Mouse (Mus musculus) CH12.LX (cell line): ENCODE measurements around the gene Cmtr2. TPM values are rescaled to one million over a fixed set of nuclear protein-coding genes. Genes with fewer than 3 reads are reported as not detected.
A peak's percentile ranks its signal among the peaks of the same experiment; 100 is the strongest.

Source experiments
- DNase-seq: peaks from one replicate; pipeline ENCODE4 v3.0.0-alpha.2; 2013; ENCODE audit errors: extremely low read depth
- H3K27ac ChIP-seq: 2 replicates; pipeline ENCODE4 v1.5.1; 2012; ENCODE audit warnings: low read depth, mild to moderate bottlenecking, control low read depth, moderate library complexity; ENCODE audit not compliant: insufficient read depth
- H3K27me3 ChIP-seq: replicated peaks from 2 replicates; pipeline ENCODE3; 2012; ENCODE audit warnings: inconsistent platforms
- H3K36me3 ChIP-seq, 2 experiments: replicated peaks in 1 of 2; 2 replicates each; pipeline versions ENCODE3 to v1.6.1; 2012; ENCODE audit warnings: inconsistent platforms in 1 of 2, low read length in 1 of 2, mild to moderate bottlenecking in 1 of 2, mixed read lengths in 1 of 2, moderate library complexity in 1 of 2; ENCODE audit not compliant: control insufficient read depth in 1 of 2, insufficient read depth in 1 of 2
- H3K4me1 ChIP-seq, 2 experiments: 2 replicates each; pipeline ENCODE4 v1.6.1; 2012; ENCODE audit warnings: inconsistent platforms in 1 of 2, moderate library complexity in 1 of 2; ENCODE audit not compliant: insufficient read depth in 2 of 2, control insufficient read depth in 1 of 2
- H3K4me2 ChIP-seq: 2 replicates; pipeline ENCODE4 v1.6.1; 2012; ENCODE audit warnings: low read depth, mild to moderate bottlenecking, control low read depth; ENCODE audit not compliant: poor library complexity, insufficient read depth, severe bottlenecking
- H3K4me3 ChIP-seq, 3 experiments: fragments of 150-350 bp in 1 of 3; sonication (generic) in 1 of 3; replicated peaks in 1 of 3; 2 replicates each; pipeline versions ENCODE3 to v1.5.1; 2011 to 2012; ENCODE audit warnings: low read depth in 2 of 3, low read length in 2 of 3, mild to moderate bottlenecking in 2 of 3, moderate library complexity in 2 of 3, control low read depth in 1 of 3, improper control_type of control experiment in 1 of 3, inconsistent platforms in 1 of 3, mixed read lengths in 1 of 3; ENCODE audit not compliant: poor library complexity in 1 of 3
- H3K79me2 ChIP-seq: replicated peaks from 2 replicates; pipeline ENCODE4 v1.6.1; 2012; ENCODE audit warnings: mild to moderate bottlenecking, moderate library complexity; ENCODE audit not compliant: control insufficient read depth, poor library complexity, insufficient read depth, severe bottlenecking; ENCODE audit errors: extremely low read depth
- H3K9ac ChIP-seq: 2 replicates; pipeline ENCODE4 v1.6.1; 2012; ENCODE audit warnings: low read depth, mild to moderate bottlenecking, control low read depth, moderate library complexity; ENCODE audit not compliant: insufficient read depth
- H3K9me3 ChIP-seq: replicated peaks from 2 replicates; pipeline ENCODE3; 2012; ENCODE audit warnings: low read length, inconsistent platforms, mixed read lengths
- CHD2 ChIP-seq: IDR thresholded peaks from 2 replicates; pipeline ENCODE4 v1.6.1; 2011; ENCODE audit warnings: low read length, improper control_type of control experiment
- CTCF ChIP-seq, 2 experiments: IDR thresholded peaks in 1 of 2; conservative IDR thresholded peaks in 1 of 2; 2 replicates each; pipeline ENCODE4 v1.5.1; 2011 to 2012; ENCODE audit warnings: low read depth in 2 of 2, low read length in 2 of 2, improper control_type of control experiment in 1 of 2, inconsistent platforms in 1 of 2, mild to moderate bottlenecking in 1 of 2, moderate library complexity in 1 of 2
- E2F4 ChIP-seq: IDR thresholded peaks from 2 replicates; pipeline ENCODE4 v1.6.1; 2011; ENCODE audit warnings: low read depth, low read length, improper control_type of control experiment; ENCODE audit not compliant: insufficient replicate concordance
- EP300 ChIP-seq: IDR thresholded peaks from 2 replicates; pipeline ENCODE4 v1.6.1; 2011; ENCODE audit warnings: low read length, improper control_type of control experiment
- ETS1 ChIP-seq: conservative IDR thresholded peaks from 2 replicates; pipeline ENCODE4 v1.6.1; 2012; ENCODE audit warnings: low read depth, mild to moderate bottlenecking, inconsistent platforms, low read length, improper control_type of control experiment, moderate library complexity
- HCFC1 ChIP-seq: IDR thresholded peaks from 2 replicates; pipeline ENCODE4 v1.6.1; 2012; ENCODE audit warnings: low read depth, mild to moderate bottlenecking, inconsistent platforms, low read length, improper control_type of control experiment
- MAFK ChIP-seq: IDR thresholded peaks from 2 replicates; pipeline ENCODE4 v1.6.1; 2011; ENCODE audit warnings: low read length, improper control_type of control experiment; ENCODE audit not compliant: insufficient replicate concordance
- MAX ChIP-seq: IDR thresholded peaks from 2 replicates; pipeline ENCODE4 v1.6.1; 2011; ENCODE audit warnings: low read length, improper control_type of control experiment
- MEF2A ChIP-seq: IDR thresholded peaks from 2 replicates; pipeline ENCODE4 v1.6.1; 2014; ENCODE audit warnings: low read depth, mild to moderate bottlenecking, inconsistent platforms, low read length, improper control_type of control experiment, borderline replicate concordance
- MXI1 ChIP-seq: IDR thresholded peaks from 2 replicates; pipeline ENCODE4 v1.6.1; 2011; ENCODE audit warnings: mild to moderate bottlenecking, low read depth, low read length, improper control_type of control experiment
- MYC ChIP-seq: IDR thresholded peaks from 2 replicates; pipeline ENCODE4 v1.6.1; 2011; ENCODE audit warnings: low read depth, mild to moderate bottlenecking, improper control_type of control experiment, low read length
- NELFE ChIP-seq: IDR thresholded peaks from 2 replicates; pipeline ENCODE4 v1.6.1; 2011; ENCODE audit warnings: low read depth, low read length, improper control_type of control experiment
- POLR2A ChIP-seq: IDR thresholded peaks from 2 replicates; pipeline ENCODE4 v1.6.1; 2011; ENCODE audit warnings: low read depth, mild to moderate bottlenecking, improper control_type of control experiment, low read length
- POLR2AphosphoS2 ChIP-seq: IDR thresholded peaks from 2 replicates; pipeline ENCODE4 v1.6.1; 2011; ENCODE audit warnings: low read depth, low read length, improper control_type of control experiment
- RAD21 ChIP-seq: IDR thresholded peaks from 2 replicates; pipeline ENCODE4 v1.6.1; 2011; ENCODE audit warnings: low read depth, mild to moderate bottlenecking, low read length, improper control_type of control experiment, moderate library complexity
- SMC3 ChIP-seq: IDR thresholded peaks from 2 replicates; pipeline ENCODE4 v1.6.1; 2011; ENCODE audit warnings: low read depth, low read length, improper control_type of control experiment
- TBP ChIP-seq: conservative IDR thresholded peaks from 2 replicates; pipeline ENCODE4 v1.6.1; 2011; ENCODE audit warnings: low read depth, low read length, improper control_type of control experiment
- UBTF ChIP-seq: IDR thresholded peaks from 2 replicates; pipeline ENCODE4 v1.6.1; 2012; ENCODE audit warnings: low read depth, mild to moderate bottlenecking, inconsistent platforms, low read length, improper control_type of control experiment, moderate library complexity
- ZNF384 ChIP-seq: IDR thresholded peaks from 2 replicates; pipeline ENCODE4 v1.6.1; 2012; ENCODE audit warnings: low read depth, low read length, improper control_type of control experiment, inconsistent platforms
- dilution Hi-C: fragments of 300-500 bp; cut with MboI; formaldehyde crosslinking; loops from 2 replicates; pipeline ENCODE4 v1.14.3; 2020; ENCODE audit warnings: low sequenced_read_pairs; ENCODE audit not compliant: extremely low pct_unique_long_range_greater_than_20kb, extremely low pct_ligation_motif_present
- in situ Hi-C: fragments of 300-500 bp; cut with MboI; formaldehyde crosslinking; loops from 3 replicates; pipeline ENCODE4 v1.14.3; 2019; ENCODE audit warnings: low sequenced_read_pairs, low pct_ligation_motif_present, low pct_unique_long_range_greater_than_20kb, mixed read lengths
- polyA plus RNA-seq: library from polyadenylated mRNA; unstranded; fragments of >175 nt; gene quantifications from 2 replicates; pipeline ENCODE4 v1.2.1, GENCODE M21; 2012; ENCODE audit warnings: low read depth; ENCODE audit not compliant: insufficient read length
- total RNA-seq, 2 experiments: library from RNA; depleted of rRNA; stranded (reverse); fragments of 300-350 nt in 1 of 2; fragments of >200 nt in 1 of 2; gene quantifications; 2 replicates each; pipeline ENCODE4 v1.2.3; 2012 to 2014

Gene Cmtr2
- total and polyA plus RNA-seq, 3 experiments, result 8.7 to 24.2 (median 12.8) TPM

DNA sequence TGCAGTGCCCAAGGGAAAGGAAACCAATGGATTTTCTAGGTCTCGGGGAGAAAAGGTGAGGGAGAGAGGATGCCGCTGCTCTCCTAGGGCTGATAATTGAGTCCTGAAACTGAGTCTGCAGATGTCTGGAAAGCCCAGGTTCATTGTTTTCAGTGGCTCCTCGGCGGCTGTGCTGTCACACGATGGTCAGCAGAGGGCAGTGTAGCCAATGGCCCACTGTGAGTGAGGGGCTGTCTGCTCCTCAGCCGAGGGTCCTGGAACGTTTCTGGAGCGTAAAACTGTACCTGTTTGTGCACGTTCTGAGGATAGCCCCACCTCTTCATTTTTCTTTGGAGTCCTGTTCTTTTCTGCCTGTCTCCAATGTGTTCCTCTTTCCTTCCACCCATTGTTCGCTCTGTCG lies 13.7 kb upstream of the Cmtr2 start:
- TF ChIP-seq UBTF (no peak), CTCF (conservative IDR thresholded peaks at IDR 0.05 in 1 of 2, IDR thresholded peaks at IDR 0.05 in 1 of 2; ENCODE audit: low read depth in 2 of 2, low read length in 2 of 2) (peak; percentile 74), ZNF384 (no peak), TBP (no peak), NELFE (no peak), MAX (no peak), MXI1 (no peak), E2F4 (no peak), EP300 (no peak), MAFK (no peak), POLR2A (no peak), SMC3 (peak; percentile 86), RAD21 (peak; percentile 50), MEF2A (no peak)
- Histone ChIP-seq H3K4me2 (no peak overlapping the region), H3K9ac (no peak overlapping the region), H3K4me1 (no peaks in the 10 kb centered on the region), H3K36me3 (no peaks in the 10 kb centered on the region), H3K27ac (no peak overlapping the region), H3K4me3 (no peak overlapping the region), H3K27me3 (peaks cover 4% of the 10 kb centered on the region), H3K9me3 (no peaks in the 10 kb centered on the region), H3K79me2 (no peaks in the 10 kb centered on the region)
- DNase-seq, result no peak
- dilution Hi-C loops, result no loop called here
- in situ Hi-C loops, result no loop called here

DNA sequence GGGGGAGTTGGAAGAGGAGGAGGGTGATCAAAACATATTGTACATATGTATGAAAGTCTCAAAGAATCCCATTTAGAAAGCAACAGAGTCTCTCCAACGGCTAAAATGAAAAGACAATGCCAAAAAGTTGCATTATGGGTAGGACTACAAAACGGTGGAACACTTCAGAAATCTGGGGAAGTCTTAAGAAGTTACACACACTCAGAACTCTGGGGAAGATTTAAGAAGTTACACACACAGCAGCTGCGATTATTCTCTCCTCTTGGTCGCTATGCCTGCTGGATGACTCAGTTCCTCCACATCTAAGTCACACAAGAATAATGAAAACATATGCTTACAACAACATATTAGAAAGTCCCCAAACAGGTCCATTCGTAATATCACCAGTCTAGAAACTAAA lies 788 bp downstream of the Cmtr2 start:
- Histone ChIP-seq H3K4me3 (no peak overlapping the region), H3K4me1 (peaks cover 3 to 25% of the 10 kb centered on the region in 2 experiments), H3K27ac (no peak overlapping the region), H3K9me3 (no peaks in the 10 kb centered on the region), H3K4me2 (no peak overlapping the region), H3K79me2 (peaks cover 30% of the 10 kb centered on the region), H3K27me3 (no peaks in the 10 kb centered on the region), H3K36me3 (peaks cover 5 to 20% of the 10 kb centered on the region in 2 experiments), H3K9ac (no peak overlapping the region)
- in situ Hi-C loops (no loop called here), dilution Hi-C loops (no loop called here)
- DNase-seq, result no peak
- TF ChIP-seq CHD2 (no peak), MAFK (no peak), ETS1 (no peak), POLR2AphosphoS2 (no peak), NELFE (no peak), MYC (no peak), HCFC1 (peak; percentile 64), SMC3 (no peak)
